Mouse (Mus musculus) kidney, postnatal 0 days (tissue): Measurements from ENCODE around the gene Grhpr. TPM values are rescaled to one million over a fixed set of nuclear protein-coding genes. Genes with fewer than 3 reads are reported as not detected.
A peak's percentile ranks its signal among the peaks of the same experiment; 100 is the strongest.
"Not testable (repeated sequence)": the region's sequence is repeated elsewhere in the genome, so short reads cannot be mapped to it uniquely, and the experiment has no call there.

Experiments used
- ATAC-seq: fragments of 200-750 bp; cut with Nextera tagmentation; replicated peaks from 2 replicates; pipeline ENCODE4 v1.8.0; 2017; ENCODE audit warnings: low read depth, moderate number of reproducible peaks, moderate TSS enrichment, moderate library complexity; ENCODE audit not compliant: low FRiP score
- DNase-seq: peaks from one replicate; pipeline ENCODE4 v3.0.0-alpha.2; 2016; ENCODE audit warnings: low spot score
- H3K27ac ChIP-seq: fragments of 300-500 bp; sonication (generic); 2 replicates; pipeline ENCODE4 v1.5.1; 2014; ENCODE audit warnings: mild to moderate bottlenecking
- H3K27me3 ChIP-seq: fragments of 300-500 bp; sonication (generic); 2 replicates; pipeline ENCODE4 v1.6.1; 2014; ENCODE audit warnings: low read length, mixed read lengths; ENCODE audit not compliant: insufficient read depth
- H3K36me3 ChIP-seq: fragments of 300-500 bp; sonication (generic); 2 replicates; pipeline ENCODE4 v1.6.1; 2014; ENCODE audit warnings: low read length, mixed read lengths; ENCODE audit not compliant: insufficient read depth
- H3K4me1 ChIP-seq: fragments of 300-500 bp; sonication (generic); replicated peaks from 2 replicates; pipeline ENCODE4 v1.6.1; 2014; ENCODE audit warnings: antibody characterized with exemption, low read length, mixed read lengths; ENCODE audit not compliant: insufficient read depth
- H3K4me2 ChIP-seq: fragments of 300-500 bp; sonication (generic); 2 replicates; pipeline ENCODE4 v1.6.1; 2014; ENCODE audit warnings: mild to moderate bottlenecking, low read length, moderate library complexity, mixed read lengths
- H3K4me3 ChIP-seq: fragments of 300-500 bp; sonication (generic); replicated peaks from 2 replicates; pipeline ENCODE4 v1.5.1; 2014; ENCODE audit warnings: low read depth, low read length
- H3K9ac ChIP-seq: fragments of 300-500 bp; sonication (generic); 2 replicates; pipeline ENCODE4 v1.6.1; 2014; ENCODE audit warnings: low read depth, low read length
- H3K9me3 ChIP-seq: fragments of 300-500 bp; sonication (generic); replicated peaks from 2 replicates; pipeline ENCODE4 v1.6.1; 2016; ENCODE audit warnings: low read length, inconsistent platforms, mixed read lengths
- CTCF ChIP-seq: IDR thresholded peaks from 2 replicates; pipeline ENCODE4 v1.5.1; 2016; ENCODE audit warnings: antibody characterized with exemption, low read depth, mild to moderate bottlenecking, moderate library complexity
- WGBS: fragments of 180-500 bp; shearing (Covaris S2); extraction: QIAGEN DNeasy Blood & Tissue Kit; methylation state at CpG from one replicate; pipeline ENCODE4 v1.1.7; 2014; 5-methylcytosine and 5-hydroxymethylcytosine counted together
- polyA plus RNA-seq: library from polyadenylated mRNA; unstranded; fragments of >200 nt; fragmentation: Nextera tagmentation; extraction: Ambion mirVana; gene quantifications from 2 replicates; pipeline ENCODE4 v1.2.1, GENCODE M21; 2015

Gene Grhpr
- polyA plus RNA-seq, 1 experiment from 2014 or later, result 131 TPM

GRCm38 (mm10) chr4:44979794-44980338 is 1.3 kb upstream of the Grhpr start:
- no peak overlapping the region for H3K4me3 ChIP-seq
- no peaks in the 10 kb centered on the region for H3K9me3 ChIP-seq
- H3K4me1 ChIP-seq, result peaks cover 33% of the 10 kb centered on the region
- peak overlapping the region; percentile 93 for H3K27ac ChIP-seq
- no peaks in the 10 kb centered on the region for H3K27me3 ChIP-seq
- 29% methylated on average over 7 of the region's 7 CpGs for WGBS
- no peak for TF ChIP-seq CTCF
- peak; percentile 66 for DNase-seq
- 0 out of 2 replicates have a peak, but pooled peaks cover 8% of the 10 kb centered on the region for H3K36me3 ChIP-seq
- no peak overlapping the region for H3K4me2 ChIP-seq
- H3K9ac ChIP-seq, result no peak overlapping the region
- peak; percentile 47 for ATAC-seq

- WGBS, result 22% methylated on average over 5 of the region's 5 CpGs
These were observed 736 bp downstream of the Grhpr start for GRCm38 (mm10) chr4:44981974-44982287.

GRCm38 (mm10) chr4:44982440-44983130 is 1.4 kb downstream of the Grhpr start:
- no peak for DNase-seq
- Histone ChIP-seq H3K27ac (0 out of 2 replicates have a peak overlapping the region, but pooled peaks have one; percentile 93), H3K4me1 (peaks cover 33% of the 10 kb centered on the region), H3K9ac (peak overlapping the region; percentile 83; the same call in 1 of the 2 replicates), H3K36me3 (peaks cover 15% of the 10 kb centered on the region; the same call in 1 of the 2 replicates), H3K27me3 (no peaks in the 10 kb centered on the region), H3K4me2 (peak overlapping the region; percentile 97), H3K4me3 (no peak overlapping the region), H3K9me3 (no peaks in the 10 kb centered on the region)
- no peak for ATAC-seq
- TF ChIP-seq CTCF, result no peak
- WGBS, result 65% methylated on average over 11 of the region's 11 CpGs

More at GRCm38 (mm10) chr4:44981974-44982287, 736 bp downstream of the Grhpr start:
- Histone ChIP-seq H3K27ac (peak overlapping the region; percentile 93), H3K9ac (peak overlapping the region; percentile 83; the same call in 1 of the 2 replicates), H3K27me3 (no peaks in the 10 kb centered on the region), H3K9me3 (no peaks in the 10 kb centered on the region), H3K4me1 (peaks cover 33% of the 10 kb centered on the region), H3K36me3 (0 out of 2 replicates have a peak, but pooled peaks cover 10% of the 10 kb centered on the region), H3K4me3 (peak overlapping the region; percentile 67), H3K4me2 (peak overlapping the region; percentile 97)
- TF ChIP-seq CTCF, result no peak
- DNase-seq (no peak), ATAC-seq (peak; percentile 14; the same call in 1 of the 2 replicates)

- Histone ChIP-seq H3K9ac (0 out of 2 replicates have a peak overlapping the region, but pooled peaks have one; percentile 83), H3K9me3 (no peaks in the 10 kb centered on the region), H3K4me3 (no peak overlapping the region), H3K27me3 (no peaks in the 10 kb centered on the region), H3K27ac (no peak overlapping the region), H3K4me2 (peak overlapping the region; percentile 97), H3K4me1 (peaks cover 33% of the 10 kb centered on the region), H3K36me3 (peaks cover 17% of the 10 kb centered on the region; the same call in 1 of the 2 replicates)
- 72% methylated on average over 10 of the region's 10 CpGs for WGBS
- no peak for TF ChIP-seq CTCF
- ATAC-seq (no peak), DNase-seq (no peak)
These were observed 2.0 kb downstream of the Grhpr start for GRCm38 (mm10) chr4:44983131-44983740.

GRCm38 (mm10) chr4:44990560-44990959 is 9.4 kb downstream of the Grhpr start:
- Histone ChIP-seq H3K4me1 (no peaks in the 10 kb centered on the region), H3K36me3 (peaks cover 32% of the 10 kb centered on the region), H3K4me3 (no peak overlapping the region), H3K27me3 (no peaks in the 10 kb centered on the region), H3K9ac (no peak overlapping the region), H3K9me3 (no peaks in the 10 kb centered on the region), H3K4me2 (no peak overlapping the region), H3K27ac (no peak overlapping the region)
- TF ChIP-seq CTCF, result no peak
- 93% methylated on average over 5 of the region's 5 CpGs for WGBS
- ATAC-seq, result no peak
- no peak for DNase-seq

GRCm38 (mm10) chr4:44992330-44992729 is 11.1 kb downstream of the Grhpr start:
- not testable (repeated sequence) for H3K4me3 ChIP-seq, DNase-seq, H3K4me1 ChIP-seq, H3K27me3 ChIP-seq, ATAC-seq, H3K4me2 ChIP-seq, H3K9me3 ChIP-seq, H3K9ac ChIP-seq, H3K27ac ChIP-seq
- WGBS, result 88% methylated on average over 11 of the region's 11 CpGs
- peaks cover 27% of the 10 kb centered on the region for H3K36me3 ChIP-seq

- not testable (repeated sequence) for H3K27ac ChIP-seq, H3K9ac ChIP-seq, H3K27me3 ChIP-seq, ATAC-seq, H3K4me1 ChIP-seq, H3K9me3 ChIP-seq, H3K4me2 ChIP-seq, H3K4me3 ChIP-seq
- 55% methylated on average over 14 of the region's 14 CpGs for WGBS
- DNase-seq, result peak; percentile 23
- H3K36me3 ChIP-seq, result peaks cover 22% of the 10 kb centered on the region
These were observed 12.0 kb downstream of the Grhpr start for GRCm38 (mm10) chr4:44993179-44993578.
